ENCODE assay signal across 11 mouse cellular contexts in genomic region chr7:47054666-47055065, GRCm38 (mm10). TPM values are rescaled to one million over a fixed set of nuclear protein-coding genes. Genes with fewer than 3 reads are reported as not detected.
DNase-seq lines count a peak whose midpoint lies in the region; ATAC-seq lines count a peak whose summit lies in the region.
"Had no signal": no experiment of that assay in that cellular context is flagged by ENCODE, and none has a peak within 500 bp of the region (broad histone marks: within the 10 kb centered on the region; RNA-seq: fewer than 3 reads in every experiment).

No protein-coding gene starts in this region.

- no peak overlapping the region for H3K4me3 ChIP-seq in midbrain, embryonic 11.5 days (ENCODE audit: low read depth, low read length)
- no peak overlapping the region for H3K4me3 ChIP-seq in intestine, embryonic 16.5 days (ENCODE audit: low read length)
- H3K4me3 ChIP-seq: midbrain, embryonic 12.5 days had no signal

- H3K36me3 ChIP-seq in midbrain, embryonic 11.5 days (ENCODE audit: control insufficient read depth, insufficient read depth, low read length), result no peaks in the 10 kb centered on the region
- H3K36me3 ChIP-seq in intestine, embryonic 16.5 days (ENCODE audit: control insufficient read depth, insufficient read depth, low read length), result peaks cover 10% of the 10 kb centered on the region; the same call in 1 of the 2 replicates

- H3K27me3 ChIP-seq in midbrain, embryonic 11.5 days (ENCODE audit: control insufficient read depth, insufficient read depth, low read length), result no peaks in the 10 kb centered on the region
- no peaks in the 10 kb centered on the region for H3K27me3 ChIP-seq in intestine, embryonic 16.5 days (replicated peaks; ENCODE audit: control insufficient read depth, insufficient read depth, low read length)
- H3K27me3 ChIP-seq: midbrain, embryonic 12.5 days had no signal

- H3K4me2 ChIP-seq in midbrain, embryonic 11.5 days, result no peak overlapping the region
- H3K4me2 ChIP-seq in intestine, embryonic 16.5 days (ENCODE audit: low read depth, low read length), result no peak overlapping the region
- H3K4me2 ChIP-seq: midbrain, embryonic 12.5 days had no signal

- H3K27ac ChIP-seq in midbrain, embryonic 11.5 days (ENCODE audit: low read depth, low read length), result no peak overlapping the region
- H3K27ac ChIP-seq in intestine, embryonic 16.5 days (ENCODE audit: low read length), result no peak overlapping the region
- H3K27ac ChIP-seq: midbrain, embryonic 12.5 days had no signal

- H3K4me1 ChIP-seq in midbrain, embryonic 11.5 days (ENCODE audit: control insufficient read depth, insufficient read depth, low read length), result peaks cover 8% of the 10 kb centered on the region
- H3K4me1 ChIP-seq in intestine, embryonic 16.5 days (ENCODE audit: control insufficient read depth, insufficient read depth, low read length), result peaks cover 29% of the 10 kb centered on the region

- ATAC-seq in midbrain, embryonic 11.5 days (ENCODE audit: low FRiP score), result no peak
- no peak for ATAC-seq in intestine, embryonic 16.5 days

- H3K9ac ChIP-seq in midbrain, embryonic 11.5 days (ENCODE audit: low read length), result no peak overlapping the region
- H3K9ac ChIP-seq in intestine, embryonic 16.5 days (ENCODE audit: low read depth, low read length), result no peak overlapping the region
- H3K9ac ChIP-seq: midbrain, embryonic 12.5 days had no signal

- no peaks in the 10 kb centered on the region for H3K9me3 ChIP-seq in midbrain, embryonic 11.5 days (ENCODE audit: control insufficient read depth, low read length)
- H3K9me3 ChIP-seq in intestine, embryonic 16.5 days (ENCODE audit: control insufficient read depth, low read length), result no peaks in the 10 kb centered on the region
- H3K9me3 ChIP-seq: midbrain, embryonic 12.5 days had no signal

- DNase-seq in cerebellum, adult 11-12 months, result peak; percentile 70
- no peak for DNase-seq in cerebellum, postnatal 4 days (ENCODE audit: low spot score in 2 of 2)
- peak; percentile 21 for DNase-seq in lung, postnatal 36 days
- no peak for DNase-seq in lung, postnatal 25 days (ENCODE audit: low spot score)
- DNase-seq in cerebellum, postnatal 25 days, result peak; percentile 63 to 77
- peak; percentile 91 to 93 for DNase-seq in kidney, postnatal 36 days
- no peak for DNase-seq in midbrain, embryonic 11.5 days (ENCODE audit: low spot score, missing footprints)
- DNase-seq: layer of hippocampus, adult 9-11 months; liver had no signal

- WGBS in midbrain, embryonic 11.5 days, result 95% methylated on average over 2 of the region's 2 CpGs
- WGBS in intestine, embryonic 16.5 days, result 77% methylated on average over 2 of the region's 2 CpGs

RNA-seq across cellular contexts. Expression of gene Tmem86a, which starts 4.3 kb away (rescaled TPM):
- 9.7 and 10.0 TPM in 2 replicates for polyA plus RNA-seq in midbrain, embryonic 11.5 days (2014; fragmentation: Nextera tagmentation; extraction: Ambion mirVana)
- 59.3 and 63.1 TPM in 2 replicates for polyA plus RNA-seq in intestine, embryonic 16.5 days (2015; fragmentation: Nextera tagmentation; extraction: Ambion mirVana)

RNA-seq across cellular contexts. Expression of gene Spty2d1, which starts 46.5 kb away (rescaled TPM):
- 12.5 and 13.3 TPM in 2 replicates for polyA plus RNA-seq in midbrain, embryonic 11.5 days (2014; fragmentation: Nextera tagmentation; extraction: Ambion mirVana)
- polyA plus RNA-seq in intestine, embryonic 16.5 days (2015; fragmentation: Nextera tagmentation; extraction: Ambion mirVana), result 15.2 and 16.5 TPM in 2 replicates

Comparison
In these comparisons a context has a peak if more than half of its experiments do, and no peak if none do; other contexts are left out.
1. DNase-seq: peak in cerebellum, adult 11-12 months (single experiment), lung, postnatal 36 days (single experiment), cerebellum, postnatal 25 days (2 of 2) and kidney, postnatal 36 days (2 of 2); none in cerebellum, postnatal 4 days (0 of 2), lung, postnatal 25 days (single experiment) and midbrain, embryonic 11.5 days (single experiment).